Comparison of ENCODE assay signal across 29 mouse cellular contexts in the genomic region with DNA sequence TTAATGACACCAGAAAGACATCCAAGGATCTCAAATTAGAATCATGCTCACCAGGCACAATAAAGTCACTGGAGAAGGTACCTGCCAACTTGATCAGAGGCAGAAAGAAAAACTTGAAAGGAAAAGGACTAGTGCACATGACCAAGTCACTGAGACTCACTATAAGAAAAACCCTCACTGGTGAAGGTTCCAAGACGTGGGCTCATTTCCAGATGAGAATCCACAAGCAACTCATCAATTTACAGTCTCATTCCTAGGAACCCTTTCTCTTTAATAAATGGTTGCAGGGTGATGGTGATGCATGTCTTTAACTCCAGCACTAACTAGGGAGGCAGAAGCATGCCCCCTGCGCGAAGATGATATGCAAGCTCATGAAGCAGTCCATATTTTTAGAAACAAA. TPM values are rescaled to one million over a fixed set of nuclear protein-coding genes. Genes with fewer than 3 reads are reported as not detected.
DNase-seq lines count a peak whose midpoint lies in the region; ATAC-seq lines count a peak whose summit lies in the region.
"Had no signal": no experiment of that assay in that cellular context is flagged by ENCODE, and none has a peak within 500 bp of the region (broad histone marks: within the 10 kb centered on the region; RNA-seq: fewer than 3 reads in every experiment).

No protein-coding gene starts in this region.

- H3K27ac ChIP-seq in forebrain, embryonic 12.5 days = no peak overlapping the region

- DNase-seq in 3T3-L1 (ENCODE audit: low read depth, low spot score) = peak; percentile 65
- peak; percentile 54 for DNase-seq in NIH3T3 (ENCODE audit: low read depth)
- DNase-seq in adipocyte (ENCODE audit: low spot score) = peak; percentile 2
- DNase-seq in B cell, adult 2 months = no peak
- DNase-seq in gastrocnemius, postnatal 14 days = no peak
- DNase-seq: adrenal gland, adult 2 months; adrenal gland, adult 8-10 months; adrenal gland, postnatal 10 days; adrenal gland, postnatal 14 days; adrenal gland, postnatal 25 days; adrenal gland, postnatal 36 days; cerebellum, adult 11 months; cerebellum, adult 11-12 months; cerebellum, adult 18-20 months; cerebellum, adult 2 months; cerebellum, adult 8-10 months; cerebellum, adult 9-10 months; cerebellum, adult 9-11 months had no signal

- WGBS in forebrain, embryonic 12.5 days = 90% methylated on average over 3 of the region's 3 CpGs

- intact Hi-C loops in gastrocnemius, postnatal 14 days (cut with DNase I; ENCODE audit: low total_unique reads) = no loop called here

- no peak overlapping the region for H3K4me2 ChIP-seq in forebrain, embryonic 12.5 days

- H3K4me1 ChIP-seq in forebrain, embryonic 12.5 days = no peaks in the 10 kb centered on the region

- H3K9me3 ChIP-seq in forebrain, embryonic 12.5 days = peaks cover 33% of the 10 kb centered on the region
- H3K9me3 ChIP-seq: G1E had no signal

- no peak for ATAC-seq in forebrain, embryonic 12.5 days (ENCODE audit: low FRiP score)
- ATAC-seq: activated CD4-positive, CD25-positive, alpha-beta regulatory T cell, adult 4 months; CD4-positive, CD25-positive, alpha-beta regulatory T cell, adult 4 months; Patski had no signal

- no peak overlapping the region for H3K9ac ChIP-seq in forebrain, embryonic 12.5 days

- no peak overlapping the region for H3K4me3 ChIP-seq in forebrain, embryonic 12.5 days (replicated peaks)

- H3K27me3 ChIP-seq in forebrain, embryonic 12.5 days = no peaks in the 10 kb centered on the region
- H3K27me3 ChIP-seq: Patski had no signal

- H3K36me3 ChIP-seq in forebrain, embryonic 12.5 days (replicated peaks) = no peaks in the 10 kb centered on the region
- H3K36me3 ChIP-seq: G1E had no signal

RNA-seq across cellular contexts. Expression of gene Vmn1r57, which starts 44.8 kb away (rescaled TPM):
- not detected in 2 replicates for polyA plus RNA-seq in forebrain, embryonic 12.5 days (2016; fragmentation: Nextera tagmentation; extraction: Ambion mirVana)
- not detected for total RNA-seq in gastrocnemius, postnatal 14 days (2021)
- total RNA-seq: adrenal gland, adult 18-20 months; adrenal gland, adult 2 months; adrenal gland, adult 8-10 months; adrenal gland, postnatal 10 days; adrenal gland, postnatal 14 days; adrenal gland, postnatal 25 days; adrenal gland, postnatal 36 days; adrenal gland, postnatal 4 days; CH12.LX; MEL had no signal
- polyA plus RNA-seq: activated CD4-positive, CD25-positive, alpha-beta regulatory T cell, adult 4 months; adrenal gland, adult 2 months; brain, embryonic 14.5 days; C2C12; CD4-positive, CD25-positive, alpha-beta regulatory T cell, adult 4 months; cerebellum, adult 2 months; G1E; Patski had no signal

Comparison
In these comparisons a context has a peak if more than half of its experiments do, and no peak if none do; other contexts are left out.
1. DNase-seq: peak in 3T3-L1 (single experiment), NIH3T3 (single experiment) and adipocyte (single experiment); none in B cell, adult 2 months (0 of 2) and gastrocnemius, postnatal 14 days (single experiment).